Mouse (Mus musculus) skeletal muscle tissue, adult 2 months (tissue): ENCODE measurements around the gene Fbf1.

Source experiments
- DNase-seq: peaks from one replicate; pipeline ENCODE4 v3.0.0-alpha.2; 2012; ENCODE audit warnings: low read depth, low spot score

Gene Fbf1

DNA sequence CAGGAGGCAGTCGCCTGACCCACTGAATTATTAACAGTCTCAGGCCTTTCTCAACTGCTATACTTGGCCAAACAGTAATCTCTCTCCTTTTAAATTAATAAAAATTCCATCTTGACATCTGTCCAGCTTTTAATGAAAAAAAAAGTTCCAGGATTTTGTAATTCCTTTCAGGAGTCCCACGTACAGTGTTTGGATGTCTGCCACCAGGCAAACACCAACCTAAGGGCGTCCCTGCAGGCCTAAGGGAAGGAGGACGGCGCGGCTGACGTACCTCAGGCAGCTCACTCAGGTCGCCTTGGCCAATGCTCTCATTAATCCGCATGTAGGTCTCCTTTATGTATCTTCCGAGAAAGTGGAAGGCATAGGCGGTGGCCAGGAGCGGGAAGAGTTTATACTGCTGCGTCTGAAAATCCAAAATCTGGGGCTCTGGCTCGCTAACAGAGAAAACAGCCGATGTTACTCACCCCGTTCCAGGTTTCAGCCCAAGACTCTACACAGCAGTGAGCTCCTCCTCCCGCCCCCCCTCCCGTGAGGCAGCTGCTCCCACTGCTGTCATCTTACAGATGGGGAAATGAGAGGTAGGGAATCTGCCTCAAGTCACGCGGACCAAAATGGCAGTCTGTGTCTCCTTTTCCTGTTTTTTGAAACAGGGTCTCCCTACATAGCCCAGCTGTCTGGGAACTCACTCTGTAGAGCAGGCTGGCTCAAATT, 10.6 kb upstream of the Fbf1 start:
- no peak for DNase-seq

DNA sequence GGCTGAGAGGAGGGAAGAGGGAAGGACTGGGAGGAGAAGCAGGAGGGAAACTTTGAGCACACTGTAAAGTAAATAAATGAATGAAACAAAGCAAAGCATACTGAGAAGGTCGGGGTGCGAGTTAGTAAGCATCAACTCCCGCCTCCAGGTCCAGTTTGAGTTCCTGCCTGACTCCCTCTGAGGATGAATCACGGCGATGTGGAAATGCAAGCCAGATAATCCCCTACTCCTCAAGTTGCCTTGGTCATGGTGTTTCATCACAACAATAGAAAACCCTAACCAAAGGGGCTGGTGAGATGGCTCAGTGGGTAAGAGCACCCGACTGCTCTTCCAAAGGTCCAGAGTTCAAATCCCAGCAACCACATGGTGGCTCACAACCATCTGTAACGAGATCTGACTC, 8.0 kb upstream of the Fbf1 start:
- no peak for DNase-seq

DNA sequence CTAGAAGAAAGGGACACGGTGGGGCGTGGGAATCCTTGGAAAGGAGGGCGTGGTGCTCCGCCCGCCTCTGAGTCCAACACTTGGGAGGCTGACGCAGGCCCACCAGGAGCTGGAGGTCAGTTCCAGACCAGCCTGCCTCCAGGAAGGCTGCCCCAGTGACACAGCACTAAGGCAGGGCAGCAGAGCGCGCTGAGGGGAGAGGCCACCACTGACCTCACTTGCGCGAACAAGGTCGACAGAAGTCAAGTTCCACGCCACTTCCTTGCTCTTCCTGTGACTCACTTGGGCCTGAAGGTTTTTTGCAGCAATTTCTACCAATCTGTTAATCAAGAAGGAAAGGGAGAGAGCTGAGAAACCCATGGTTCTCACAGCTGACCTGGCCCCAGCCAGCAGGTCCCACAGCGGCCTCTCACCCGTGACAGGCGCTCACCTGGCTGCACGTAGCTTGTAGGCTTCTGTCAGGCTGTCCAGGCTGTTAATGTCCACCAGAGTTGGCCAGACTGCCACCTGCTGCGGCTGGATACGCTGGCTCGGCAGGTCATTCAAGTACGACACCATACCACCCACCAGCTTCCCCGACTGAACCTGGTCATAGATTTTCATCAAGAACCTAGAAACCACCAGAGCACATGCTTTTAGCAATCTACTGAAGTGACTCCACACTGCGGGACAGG, 6.9 kb upstream of the Fbf1 start:
- no peak for DNase-seq

DNA sequence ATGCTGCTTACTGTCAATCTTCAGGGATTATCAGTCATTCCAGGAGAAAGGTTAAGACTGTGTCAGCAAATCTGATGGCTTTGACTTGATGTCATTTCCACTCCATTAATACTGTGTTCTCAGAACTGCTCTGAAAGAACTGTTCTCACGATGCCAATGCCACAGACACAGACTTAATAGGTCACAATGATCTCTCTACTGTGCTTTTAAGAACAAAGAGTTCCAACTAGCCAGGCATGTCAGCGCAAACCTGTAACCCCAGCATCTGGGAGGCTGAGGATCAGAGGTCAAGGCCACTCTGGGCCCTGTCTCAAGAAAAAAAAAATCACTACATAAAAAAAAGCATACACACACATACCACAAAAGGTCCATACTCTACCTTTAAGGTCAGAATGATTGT, 4.0 kb upstream of the Fbf1 start:
- no peak for DNase-seq

DNA sequence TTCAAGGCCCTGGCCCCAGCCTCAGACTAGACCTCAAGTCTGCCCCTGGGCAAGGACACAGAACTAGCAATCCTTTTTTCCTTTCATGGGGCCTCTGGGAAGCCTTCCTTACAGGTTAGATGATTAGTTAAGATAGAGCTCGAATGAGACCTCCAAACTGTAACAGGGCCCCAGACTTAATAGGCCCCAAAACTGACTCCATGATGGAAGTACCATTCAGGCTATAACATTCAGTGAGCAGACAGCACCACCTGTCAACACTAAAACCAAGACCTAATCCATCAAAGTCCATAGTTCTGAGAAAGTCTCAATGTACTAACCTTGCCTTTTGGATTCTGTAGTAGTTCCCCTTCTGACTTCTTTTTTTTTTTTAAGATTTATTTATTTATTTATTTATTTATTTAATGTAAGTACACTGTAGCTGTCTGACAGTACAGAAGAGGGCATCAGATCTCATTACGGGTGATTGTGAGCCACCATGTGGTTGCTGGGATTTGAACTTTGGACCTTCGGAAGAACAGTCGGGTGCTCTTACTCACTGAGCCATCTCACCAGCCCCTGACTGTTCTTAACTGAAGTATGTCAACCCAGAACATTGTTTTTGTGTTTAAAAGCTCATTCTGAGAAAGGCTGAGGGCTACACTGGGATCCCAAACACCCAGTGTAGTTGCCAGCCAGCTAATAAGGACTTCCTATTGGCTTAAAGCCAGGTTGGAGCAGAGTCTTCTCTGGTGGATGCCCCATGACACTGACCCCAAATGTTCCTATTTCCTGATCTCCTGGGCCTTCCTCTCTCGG, 2.2 kb upstream of the Fbf1 start:
- DNase-seq: no peak

DNA sequence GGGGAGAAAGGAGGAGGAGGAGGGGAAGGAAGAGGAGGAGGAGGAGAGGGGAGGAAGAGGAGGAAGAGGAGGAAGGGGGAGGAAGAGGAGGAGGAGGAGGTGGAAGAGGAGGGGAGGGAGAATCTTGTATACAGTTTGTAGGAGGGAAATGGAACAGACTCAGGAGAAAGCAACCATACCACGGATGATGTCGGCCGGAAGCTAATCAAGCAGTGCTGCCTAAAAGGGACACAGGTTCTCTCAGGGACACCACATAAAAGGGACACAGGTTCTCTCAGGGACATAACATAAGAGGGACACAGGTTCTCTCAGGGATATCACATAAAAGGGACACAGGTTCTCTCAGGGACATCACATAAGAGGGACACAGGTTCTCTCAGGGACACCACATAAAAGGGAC, 1.2 kb upstream of the Fbf1 start:
- DNase-seq: no peak

DNA sequence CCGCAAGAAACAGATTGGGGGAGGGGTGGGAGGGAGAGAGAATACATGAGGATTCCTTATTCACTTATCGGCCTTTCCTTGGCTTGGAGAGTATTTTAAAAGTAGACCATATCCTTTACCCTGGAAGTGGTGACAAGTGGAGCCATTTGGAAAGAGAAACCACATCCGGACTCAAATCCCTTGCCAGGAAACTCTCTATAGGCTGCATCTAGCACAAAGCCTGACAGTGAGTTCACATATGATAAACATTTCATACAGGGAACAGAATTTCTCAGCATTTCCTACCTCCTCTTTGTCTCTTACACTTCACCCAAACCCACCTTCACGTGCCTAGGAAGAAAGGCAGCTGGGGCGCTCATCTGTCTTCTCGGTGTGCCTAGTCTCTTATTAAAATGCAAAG, 734 bp downstream of the Fbf1 start:
- DNase-seq: no peak

DNA sequence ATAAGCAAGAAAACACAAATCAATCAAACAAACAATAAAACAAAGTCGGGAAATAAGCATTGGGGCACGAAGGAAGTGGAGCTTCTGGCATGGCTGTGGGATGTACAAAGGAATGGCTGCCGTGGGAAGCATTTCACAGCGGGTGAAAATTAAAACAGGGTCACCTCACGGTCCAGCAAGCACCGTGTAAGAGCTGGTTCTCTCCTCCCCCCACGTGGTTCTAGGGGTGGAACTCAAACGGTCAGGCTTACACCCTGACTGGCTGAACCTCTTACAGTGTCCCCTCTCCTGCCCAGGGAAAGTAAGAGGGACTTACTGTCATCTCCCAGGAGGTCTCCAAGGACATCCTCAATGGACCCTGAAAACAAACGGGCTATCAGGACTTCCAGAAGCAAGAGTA, 5.0 kb downstream of the Fbf1 start:
- DNase-seq: no peak

DNA sequence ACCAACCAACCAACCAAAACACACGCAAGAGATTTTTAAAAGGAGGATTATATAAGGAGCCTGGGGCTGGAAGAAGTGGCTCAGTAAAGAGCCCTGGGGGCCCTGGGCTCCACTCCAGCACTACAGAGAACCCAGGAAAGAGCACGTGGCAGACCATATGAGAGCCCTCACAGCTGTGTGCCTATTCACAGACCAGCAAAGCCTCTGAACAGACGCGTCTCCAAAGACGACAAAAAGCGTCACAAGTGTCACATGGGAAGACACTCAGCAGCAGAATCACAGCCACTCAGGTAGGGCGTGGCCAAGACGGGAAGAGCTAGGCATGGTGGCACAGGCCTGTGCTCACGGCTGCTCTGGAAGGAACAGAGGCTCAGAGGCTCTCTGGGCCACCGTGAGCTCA, 5.8 kb downstream of the Fbf1 start:
- DNase-seq: no peak

DNA sequence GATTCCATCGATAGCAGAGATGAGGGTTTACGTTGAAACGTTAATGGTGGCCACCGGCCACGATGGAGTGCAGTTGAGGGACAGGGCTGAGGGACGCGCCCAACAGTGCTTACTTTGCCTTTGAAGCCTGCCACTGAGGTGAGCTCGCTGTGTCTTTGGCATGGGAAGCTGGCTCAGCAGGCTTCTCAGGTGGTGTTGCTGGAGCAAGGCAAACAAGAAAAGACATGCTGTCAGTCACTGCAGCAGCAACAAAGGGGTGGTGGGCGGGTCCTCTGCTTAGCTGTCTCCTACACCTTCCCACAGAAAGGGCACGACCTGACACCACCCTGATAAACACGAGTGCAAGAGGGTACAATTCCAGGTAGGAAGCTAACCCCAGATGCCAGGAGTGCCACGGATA, 6.7 kb downstream of the Fbf1 start:
- DNase-seq: no peak

DNA sequence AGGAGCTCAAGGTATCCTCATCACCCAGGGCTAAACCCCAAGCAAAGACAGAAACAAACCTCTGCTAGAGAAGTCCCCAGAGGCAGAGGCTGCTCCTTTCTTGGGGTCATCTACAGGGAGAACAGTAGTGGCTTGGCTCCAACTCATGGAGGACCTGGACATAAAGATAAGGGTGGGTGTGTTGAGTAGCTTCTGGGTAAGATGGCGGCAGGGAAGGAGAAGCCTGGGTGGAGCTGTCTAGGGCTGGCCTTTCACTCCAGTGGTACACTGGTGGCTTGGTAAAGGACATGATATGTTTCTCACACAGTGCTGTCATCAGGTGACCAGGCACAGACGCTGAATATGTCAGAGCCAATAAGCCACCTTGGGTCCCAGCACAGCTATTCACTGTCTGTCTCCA, 17.0 kb downstream of the Fbf1 start:
- DNase-seq: no peak

DNA sequence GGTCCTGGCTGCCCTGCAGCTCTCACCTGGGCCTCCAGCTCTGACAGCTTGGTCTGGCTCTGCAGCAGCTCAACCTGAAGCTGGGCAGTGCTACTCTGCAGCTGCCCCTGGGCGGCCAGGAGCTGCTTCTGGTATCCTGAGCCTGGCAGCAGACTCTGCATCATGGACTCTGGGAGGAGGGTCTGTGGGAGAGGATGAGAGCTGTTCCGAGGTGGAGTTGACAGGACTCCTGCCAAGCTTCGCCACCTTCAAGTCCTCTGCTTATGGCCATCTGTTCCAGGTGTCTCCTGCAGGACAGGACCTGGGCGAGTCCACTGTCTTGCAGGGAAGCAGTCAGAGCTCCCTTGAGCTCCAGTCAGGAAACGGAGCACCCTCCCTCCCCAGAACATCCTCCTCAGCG, 18.6 kb downstream of the Fbf1 start:
- no peak for DNase-seq

DNA sequence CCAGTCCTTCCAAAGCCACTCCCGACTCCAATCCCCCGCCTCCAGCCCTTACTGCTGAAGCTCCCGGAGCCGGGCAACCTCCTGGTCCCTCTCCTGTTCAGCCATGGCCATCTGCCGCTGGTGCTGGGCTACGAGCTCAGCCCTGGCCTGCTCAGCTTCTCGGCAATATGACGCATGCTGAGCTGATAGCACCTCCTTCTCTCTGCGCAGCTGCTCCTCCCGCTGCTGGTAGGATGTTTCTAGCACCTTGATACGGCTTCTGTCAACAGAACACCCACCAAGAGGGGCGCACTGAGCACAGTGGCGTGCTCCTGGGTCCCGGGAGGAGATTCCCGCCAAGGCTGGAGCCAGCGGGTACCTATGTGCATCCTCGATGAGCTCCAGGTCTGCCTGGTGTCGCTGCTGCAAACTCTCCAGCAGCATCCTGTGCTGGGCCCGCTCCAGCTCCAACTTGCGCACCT, 19.2 kb downstream of the Fbf1 start:
- no peak for DNase-seq

DNA sequence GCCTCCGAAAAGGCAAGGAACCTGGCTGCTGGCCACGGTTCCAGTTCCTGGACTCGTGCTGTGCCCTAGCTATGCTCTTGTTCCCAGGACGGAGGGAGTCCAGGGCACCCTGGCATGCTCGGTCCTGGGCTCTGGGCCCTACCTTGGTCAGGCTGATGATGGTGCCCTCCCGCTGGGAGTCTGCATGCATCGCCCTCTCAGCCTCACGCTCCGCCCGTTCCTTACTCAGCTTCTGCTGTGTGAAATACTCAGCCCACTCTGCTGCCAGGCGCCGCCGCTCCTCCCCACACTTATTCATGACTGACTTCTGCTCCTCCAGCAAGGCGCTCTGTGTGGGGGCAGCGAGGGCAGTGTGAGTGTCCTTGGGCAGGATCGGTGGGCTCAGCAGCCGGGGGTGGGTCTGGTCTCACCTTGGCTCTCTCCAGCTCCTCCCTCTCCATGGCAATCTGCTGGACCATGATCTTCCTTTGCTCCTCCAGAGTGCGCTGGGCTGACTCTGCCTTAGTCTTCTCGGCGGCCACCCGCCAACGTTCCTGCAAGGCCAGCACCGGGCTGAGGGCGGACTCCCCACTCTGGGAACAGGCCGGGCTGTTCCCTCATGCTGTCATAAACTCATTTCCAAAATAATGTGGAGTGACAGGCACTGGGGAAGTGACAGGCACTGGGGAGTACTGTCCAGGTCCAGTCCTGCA, 21.5 kb downstream of the Fbf1 start:
- no peak for DNase-seq

DNA sequence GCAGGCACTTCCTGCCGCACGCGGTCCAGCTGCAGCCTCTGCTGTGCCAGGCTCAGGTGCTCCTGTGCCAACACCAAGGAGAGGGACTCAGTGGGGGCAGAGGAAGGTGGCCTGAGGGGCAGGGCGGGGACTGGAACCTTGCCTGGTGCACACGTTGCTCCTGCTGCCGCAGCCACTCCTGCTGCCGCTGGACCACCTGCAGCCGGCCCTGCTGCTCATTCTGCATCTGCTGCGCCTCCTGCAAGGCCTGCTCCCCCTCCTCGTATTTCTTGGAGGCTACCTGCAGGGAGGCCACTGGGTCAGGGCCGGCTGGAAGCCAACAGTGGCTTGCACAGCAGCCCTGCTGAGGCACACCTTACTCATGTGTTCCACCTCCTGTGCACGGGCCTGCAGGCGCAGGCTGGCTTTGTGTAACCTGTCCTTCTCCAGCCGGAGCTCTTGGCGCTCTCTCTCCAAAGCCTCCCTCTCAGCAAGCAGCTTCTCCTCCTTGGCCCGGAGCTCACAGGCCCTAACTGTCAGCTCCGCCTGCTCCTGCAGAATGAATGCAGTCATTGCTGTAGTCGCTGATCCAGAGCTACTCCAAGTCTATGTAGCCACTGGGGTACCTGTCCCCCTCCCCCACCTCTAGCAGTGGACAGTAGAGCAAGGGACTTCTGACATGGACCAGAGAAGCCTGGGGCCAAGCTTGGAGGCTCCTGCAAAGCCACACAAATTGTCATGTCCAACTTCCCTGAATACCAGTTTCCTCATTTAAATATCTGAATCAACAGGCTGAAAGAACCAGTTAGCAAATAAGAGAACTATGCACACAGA, 22.3 kb downstream of the Fbf1 start:
- no peak for DNase-seq

DNA sequence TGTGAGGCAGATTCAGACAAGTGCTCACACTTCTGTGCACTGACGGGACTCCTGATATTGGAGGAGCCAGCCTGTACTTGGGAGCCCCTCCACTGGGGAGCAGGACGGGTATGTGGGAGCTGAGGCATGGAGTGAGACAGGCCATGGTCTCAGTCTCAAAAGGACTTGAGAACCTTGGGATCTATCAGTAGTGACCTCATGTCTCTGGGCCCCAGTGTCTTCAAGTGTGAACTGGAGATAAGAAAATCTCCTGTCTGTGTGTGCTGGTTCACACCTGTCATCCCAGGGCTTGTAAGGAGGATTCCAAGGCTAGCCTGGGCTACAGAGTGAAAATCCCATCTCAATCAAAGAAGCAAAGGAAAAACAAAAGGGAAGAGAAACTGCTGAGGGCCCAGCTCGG, 24.5 kb downstream of the Fbf1 start:
- DNase-seq: no peak

DNA sequence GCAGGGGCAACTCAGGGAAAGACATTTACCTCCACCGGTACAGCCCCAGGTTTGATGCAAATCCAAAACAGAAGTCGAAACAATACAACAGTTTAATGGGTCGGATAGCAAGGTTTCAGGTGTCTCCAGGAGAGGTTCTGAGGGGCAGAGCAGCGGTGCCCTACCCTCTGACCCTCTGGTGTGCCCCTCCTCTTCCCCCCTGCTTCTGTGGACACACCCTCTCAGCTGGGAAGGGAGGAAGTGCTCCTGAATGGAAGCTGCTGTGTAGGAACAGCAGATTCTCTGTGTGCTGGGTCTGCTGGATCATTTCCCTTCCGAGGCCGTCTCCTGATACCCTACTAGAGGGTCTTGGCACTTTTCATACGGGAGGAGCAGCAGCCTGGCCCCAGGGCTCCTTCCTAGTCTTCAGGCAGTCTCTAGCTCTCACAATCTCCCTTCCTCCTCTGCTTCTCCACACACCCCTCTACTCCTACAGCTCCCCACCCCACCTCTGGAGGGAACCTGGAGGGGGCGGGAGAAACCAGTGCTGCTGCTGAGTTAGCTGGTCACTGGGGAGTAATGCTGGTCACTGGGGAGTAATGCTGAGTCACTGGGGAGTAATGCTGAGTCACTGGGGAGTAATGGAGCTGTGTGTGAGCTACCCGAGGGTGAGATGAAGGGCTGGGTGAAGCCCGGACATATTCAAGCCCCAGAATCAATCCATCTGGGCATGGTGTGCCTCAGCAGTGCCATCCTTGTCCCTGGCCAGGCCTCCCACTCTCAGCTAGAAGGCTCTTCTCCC, 25.6 kb downstream of the Fbf1 start:
- DNase-seq: no peak

DNA sequence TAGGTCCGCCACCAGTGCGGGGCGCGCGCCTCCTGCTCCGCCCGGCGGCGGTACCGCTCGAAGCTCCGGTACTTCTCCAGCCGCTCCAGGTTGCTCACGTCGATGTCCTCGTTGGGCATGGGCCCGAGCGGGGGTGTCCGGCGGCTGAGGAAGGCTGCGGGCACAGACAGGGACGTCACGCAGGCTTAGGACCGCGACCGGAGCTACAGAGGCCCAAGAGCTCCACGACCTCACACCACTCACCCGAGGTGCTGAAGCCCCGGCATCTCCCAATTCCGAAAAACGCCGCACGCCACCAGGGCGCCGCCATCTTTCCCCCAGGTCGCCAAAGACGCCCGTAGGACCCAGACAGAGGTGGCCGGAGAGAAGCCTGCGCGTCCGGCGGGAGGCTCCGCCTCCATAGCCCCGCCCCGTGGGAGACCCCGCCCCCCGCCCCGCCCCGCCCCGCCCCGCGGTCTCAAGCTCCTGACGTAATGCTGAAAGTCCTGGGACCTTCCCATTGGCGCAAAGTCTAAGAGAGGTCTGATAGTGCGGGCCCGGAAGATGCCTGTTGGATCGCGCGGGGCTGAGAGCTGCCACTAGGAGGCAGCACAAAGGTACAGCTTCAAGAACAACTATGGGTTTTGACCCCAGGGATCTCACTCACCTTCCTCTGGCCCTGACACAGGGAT, 29.4 kb downstream of the Fbf1 start, which contains the start of gene Mrpl38:
TSS of gene Mrpl38 (minus strand) at position 401 of the 671 bp plus-strand sequence.
- peak; percentile 95 for DNase-seq

DNA sequence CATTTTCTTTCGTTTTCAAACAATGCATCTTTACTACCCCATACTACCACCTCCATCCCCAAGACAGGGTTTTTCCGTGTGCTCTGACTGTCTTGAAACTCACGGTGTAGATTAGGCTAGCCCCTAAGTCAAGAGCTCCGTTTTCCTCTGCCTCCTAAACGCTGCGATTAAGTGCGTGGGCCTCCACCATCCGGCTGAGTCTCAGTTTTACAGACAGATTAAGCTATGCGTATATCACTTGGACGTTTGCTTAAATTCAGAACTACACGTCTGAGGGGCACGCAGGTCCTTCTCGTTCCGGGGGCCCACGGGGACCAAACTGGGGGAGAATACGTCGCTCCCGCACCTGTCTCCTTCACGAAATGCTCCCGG, 29.9 kb downstream of the Fbf1 start:
- no peak for DNase-seq

DNA sequence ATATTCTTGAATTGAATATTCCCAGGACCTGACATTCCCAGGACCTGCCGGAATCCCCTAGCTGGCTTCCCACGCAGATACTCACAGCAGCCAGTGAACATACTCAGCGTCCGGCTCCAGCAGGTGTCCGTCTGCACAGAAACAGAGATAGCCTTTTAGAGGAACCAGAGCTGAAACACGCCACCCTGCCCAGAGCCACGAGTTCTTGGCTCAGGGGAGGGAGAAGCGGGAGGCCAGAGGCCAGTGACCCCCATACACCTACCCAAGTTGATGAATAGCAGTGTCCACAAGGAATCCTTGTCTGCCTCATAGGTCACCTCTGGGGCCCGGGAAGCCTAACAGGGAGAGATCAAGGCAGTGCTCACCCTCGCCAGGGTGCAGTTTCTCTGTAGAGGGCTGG, 33.8 kb downstream of the Fbf1 start:
- no peak for DNase-seq
